In the genomic region with DNA sequence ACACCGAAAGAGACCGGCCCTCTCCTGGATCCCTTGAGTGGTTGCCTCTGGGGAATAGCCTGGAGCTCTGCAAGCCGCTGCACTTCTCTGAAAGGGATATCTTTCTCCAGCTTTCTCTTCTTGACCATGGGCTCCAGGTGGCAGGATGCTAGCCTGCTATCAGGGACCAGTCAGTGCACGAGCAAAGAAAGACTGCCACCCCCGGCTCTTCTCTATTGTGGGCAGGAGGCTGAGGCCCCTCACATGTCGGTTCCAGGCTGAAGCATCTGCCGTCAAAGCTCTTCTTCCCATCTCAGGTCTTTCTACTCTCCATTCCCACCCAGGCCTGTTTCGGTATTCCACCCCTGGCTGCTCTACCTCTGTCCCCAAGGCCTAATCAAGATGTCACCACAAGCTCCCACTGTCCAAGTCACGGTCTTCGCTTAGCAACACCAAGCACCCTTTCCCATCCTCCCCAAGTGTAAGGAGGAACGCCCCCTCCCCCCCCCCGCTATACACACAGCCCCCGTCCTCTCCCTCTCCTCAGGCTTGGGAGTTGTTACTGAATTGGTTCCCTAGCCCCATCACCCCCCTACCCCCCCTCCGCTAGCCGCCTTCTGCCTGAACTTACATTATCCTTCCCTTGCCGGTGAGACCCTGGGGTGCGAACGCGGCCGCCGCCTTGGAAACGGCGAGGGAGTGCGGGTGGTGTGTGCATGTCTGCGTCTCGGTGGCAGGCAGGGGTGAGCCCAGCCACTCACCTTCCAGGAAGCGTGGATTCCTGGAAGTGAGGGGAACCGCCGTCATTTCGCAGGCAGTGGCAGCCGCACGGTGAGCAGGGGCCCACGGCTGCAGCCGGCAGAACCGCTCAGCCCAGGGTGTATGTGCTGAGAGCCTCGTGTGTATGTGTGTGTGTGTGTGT, we compare ENCODE assay signal across 9 mouse cellular contexts. TPM values are rescaled to one million over a fixed set of nuclear protein-coding genes. Genes with fewer than 3 reads are reported as not detected.
DNase-seq lines count a peak whose midpoint lies in the region; ATAC-seq and TF ChIP-seq lines count a peak whose summit lies in the region.
"Had no signal": no experiment of that assay in that cellular context is flagged by ENCODE, and none has a peak within 500 bp of the region (broad histone marks: within the 10 kb centered on the region; RNA-seq: fewer than 3 reads in every experiment).

A gene (minus strand): TSS at position 881 of the 901 bp plus-strand sequence.

- H3K9ac ChIP-seq in forebrain, postnatal 0 days: peak within 1 kb of the TSS; percentile 78
- H3K9ac ChIP-seq in hindbrain, postnatal 0 days (replicated peaks; ENCODE audit: low read length): peak within 1 kb of the TSS; percentile 69
- peak within 1 kb of the TSS; percentile 71 for H3K9ac ChIP-seq in stomach, embryonic 16.5 days (ENCODE audit: low read length)

- DNase-seq in cerebellum, adult 11 months: peak; percentile 45
- peak; percentile 80 for DNase-seq in forebrain, postnatal 0 days
- DNase-seq in hindbrain, postnatal 0 days (ENCODE audit: low spot score): peak; percentile 65
- peak; percentile 55 to 68 for DNase-seq in left cerebral cortex, postnatal 36 days (ENCODE audit: low spot score in 2 of 2)
- DNase-seq in midbrain, embryonic 10.5 days (ENCODE audit: low spot score): peak; percentile 63

- H3K9me3 ChIP-seq in erythroblast, embryonic 14.5 days (ENCODE audit: control insufficient read depth, low read length): no peaks in the 10 kb centered on the region; the same call in 1 of the 2 replicates
- no peaks in the 10 kb centered on the region for H3K9me3 ChIP-seq in forebrain, postnatal 0 days (ENCODE audit: low read length)
- no peaks in the 10 kb centered on the region for H3K9me3 ChIP-seq in hindbrain, postnatal 0 days (ENCODE audit: low read length)
- H3K9me3 ChIP-seq in midbrain, embryonic 10.5 days (replicated peaks): no peaks in the 10 kb centered on the region
- no peaks in the 10 kb centered on the region for H3K9me3 ChIP-seq in stomach, embryonic 16.5 days (replicated peaks; ENCODE audit: control insufficient read depth, low read length)

- no peak for ATAC-seq in erythroblast, adult 5-6 weeks (replicated peaks; ENCODE audit: low FRiP score, poor library complexity, severe bottlenecking)
- ATAC-seq in forebrain, postnatal 0 days: peak; percentile 83
- peak; percentile 84 for ATAC-seq in hindbrain, postnatal 0 days
- peak; percentile 71; the same call in 1 of the 2 replicates for ATAC-seq in stomach, embryonic 16.5 days (ENCODE audit: insufficient read depth, low FRiP score)

- H3K27me3 ChIP-seq in erythroblast, embryonic 14.5 days (ENCODE audit: control insufficient read depth): peaks cover 70% of the 10 kb centered on the region
- H3K27me3 ChIP-seq in forebrain, postnatal 0 days (ENCODE audit: insufficient read depth, low read length): no peaks in the 10 kb centered on the region
- no peaks in the 10 kb centered on the region for H3K27me3 ChIP-seq in hindbrain, postnatal 0 days (ENCODE audit: insufficient read depth, low read length)
- peaks cover 18% of the 10 kb centered on the region for H3K27me3 ChIP-seq in midbrain, embryonic 10.5 days (ENCODE audit: low read depth, poor library complexity, severe bottlenecking)
- H3K27me3 ChIP-seq in stomach, embryonic 16.5 days (ENCODE audit: control insufficient read depth, insufficient read depth, low read length): no peaks in the 10 kb centered on the region

- peaks cover 27% of the 10 kb centered on the region for H3K4me1 ChIP-seq in erythroblast, embryonic 14.5 days (ENCODE audit: control insufficient read depth)
- peaks cover 19% of the 10 kb centered on the region for H3K4me1 ChIP-seq in forebrain, postnatal 0 days (ENCODE audit: insufficient read depth)
- H3K4me1 ChIP-seq in hindbrain, postnatal 0 days (ENCODE audit: insufficient read depth, low read length): peaks cover 13% of the 10 kb centered on the region; the same call in 1 of the 2 replicates
- H3K4me1 ChIP-seq in midbrain, embryonic 10.5 days: peaks cover 38% of the 10 kb centered on the region
- H3K4me1 ChIP-seq in stomach, embryonic 16.5 days (ENCODE audit: control insufficient read depth, insufficient read depth, low read length): peaks cover 7% of the 10 kb centered on the region; the same call in 1 of the 2 replicates

- H3K4me3 ChIP-seq in erythroblast, embryonic 14.5 days (replicated peaks): peak within 1 kb of the TSS; percentile 56
- H3K4me3 ChIP-seq in forebrain, postnatal 0 days (ENCODE audit: low read depth, low read length): peak within 1 kb of the TSS; percentile 54
- H3K4me3 ChIP-seq in hindbrain, postnatal 0 days (ENCODE audit: low read length): peak within 1 kb of the TSS; percentile 55
- peak within 1 kb of the TSS; percentile 61 for H3K4me3 ChIP-seq in midbrain, embryonic 10.5 days
- H3K4me3 ChIP-seq in stomach, embryonic 16.5 days (replicated peaks; ENCODE audit: low read length): peak within 1 kb of the TSS; percentile 58

- peak within 1 kb of the TSS; percentile 67 for H3K4me2 ChIP-seq in forebrain, postnatal 0 days (ENCODE audit: low read depth)
- H3K4me2 ChIP-seq in hindbrain, postnatal 0 days (ENCODE audit: low read depth, low read length): peak within 1 kb of the TSS; percentile 66
- H3K4me2 ChIP-seq in stomach, embryonic 16.5 days (ENCODE audit: low read depth, low read length): peak within 1 kb of the TSS; percentile 74

- peak within 1 kb of the TSS; percentile 93 for H3K27ac ChIP-seq in forebrain, postnatal 0 days (ENCODE audit: low read depth, low read length)
- peak within 1 kb of the TSS; percentile 90 for H3K27ac ChIP-seq in hindbrain, postnatal 0 days
- peak within 1 kb of the TSS; percentile 81 for H3K27ac ChIP-seq in midbrain, embryonic 10.5 days (replicated peaks)
- peak within 1 kb of the TSS; percentile 70 for H3K27ac ChIP-seq in stomach, embryonic 16.5 days (ENCODE audit: low read length)
- H3K27ac ChIP-seq: macrophage had no signal

- WGBS in forebrain, postnatal 0 days: 2% methylated on average over 35 of the region's 36 CpGs
- WGBS in hindbrain, postnatal 0 days: 1% methylated on average over 36 of the region's 36 CpGs
- 3% methylated on average over 35 of the region's 36 CpGs for WGBS in midbrain, embryonic 10.5 days
- 6% methylated on average over 36 of the region's 36 CpGs for WGBS in stomach, embryonic 16.5 days

- no peaks in the 10 kb centered on the region for H3K36me3 ChIP-seq in erythroblast, embryonic 14.5 days (ENCODE audit: control insufficient read depth)
- H3K36me3 ChIP-seq in forebrain, postnatal 0 days (ENCODE audit: insufficient read depth): peaks cover 11% of the 10 kb centered on the region
- H3K36me3 ChIP-seq in hindbrain, postnatal 0 days (ENCODE audit: insufficient read depth, low read length): peaks cover 10% of the 10 kb centered on the region; the same call in 1 of the 2 replicates
- peaks cover 16% of the 10 kb centered on the region for H3K36me3 ChIP-seq in midbrain, embryonic 10.5 days
- no peaks in the 10 kb centered on the region for H3K36me3 ChIP-seq in stomach, embryonic 16.5 days (ENCODE audit: control insufficient read depth, insufficient read depth, low read length)

- intact Hi-C loops in left cerebral cortex, postnatal 36 days (cut with DNase I): loop anchor here (1.0 to 2.0 kb wide), 2 partner anchors 19 to 23 kb away; a partner anchor contains a TSS

- TF ChIP-seq CTCF in forebrain, postnatal 0 days (IDR thresholded peaks at IDR 0.05; ENCODE audit: low read depth): peak; percentile 3; the same call in 1 of the 2 replicates
- no peak for TF ChIP-seq CTCF in hindbrain, postnatal 0 days (IDR thresholded peaks at IDR 0.05; ENCODE audit: low read depth)

RNA-seq across cellular contexts. Expression of the gene that starts here (rescaled TPM):
- 0.01 TPM in 1 of 2 replicates, not detected in the other for polyA plus RNA-seq in erythroblast, embryonic 14.5 days (2012)
- not detected in 2 replicates for total RNA-seq in erythroblast, adult 5-6 weeks (2015; ENCODE audit: low replicate concordance)
- 0.09 TPM in 1 of 2 replicates, not detected in the other for total RNA-seq in erythroblast, adult 5-6 weeks (2017; ENCODE audit: low replicate concordance)
- total RNA-seq in forebrain, postnatal 0 days (2014; rRNA removed): 8.4 and 15.6 TPM in 2 replicates
- polyA plus RNA-seq in forebrain, postnatal 0 days (2015; fragmentation: Nextera tagmentation; extraction: Ambion mirVana): 6.3 and 11.3 TPM in 2 replicates
- total RNA-seq in hindbrain, postnatal 0 days (2014; rRNA removed): 11.0 and 90.5 TPM in 2 replicates
- 8.6 and 9.8 TPM in 2 replicates for polyA plus RNA-seq in hindbrain, postnatal 0 days (2015; fragmentation: Nextera tagmentation; extraction: Ambion mirVana)
- total RNA-seq in left cerebral cortex, postnatal 36 days (2021): 10 to 100 TPM; 10.2 to 19.0 TPM
- 2.8 and 3.6 TPM in 2 replicates for polyA plus RNA-seq in midbrain, embryonic 10.5 days (2016; fragmentation: Nextera tagmentation; extraction: Ambion mirVana)
- 2.1 and 2.5 TPM in 2 replicates for polyA plus RNA-seq in stomach, embryonic 16.5 days (2015; fragmentation: Nextera tagmentation; extraction: Ambion mirVana)
- polyA plus RNA-seq: macrophage had no signal
